Mouse (Mus musculus) kidney, adult 18-20 months (tissue): ENCODE results near the gene Ubl3.

Source experiments
- DNase-seq: peaks from one replicate; pipeline ENCODE4 v3.0.0; 2021

Gene Ubl3

GRCm38 (mm10) chr5:148468626-148469441 is 83.8 kb downstream of the Ubl3 start:
- DNase-seq: no peak

DNA sequence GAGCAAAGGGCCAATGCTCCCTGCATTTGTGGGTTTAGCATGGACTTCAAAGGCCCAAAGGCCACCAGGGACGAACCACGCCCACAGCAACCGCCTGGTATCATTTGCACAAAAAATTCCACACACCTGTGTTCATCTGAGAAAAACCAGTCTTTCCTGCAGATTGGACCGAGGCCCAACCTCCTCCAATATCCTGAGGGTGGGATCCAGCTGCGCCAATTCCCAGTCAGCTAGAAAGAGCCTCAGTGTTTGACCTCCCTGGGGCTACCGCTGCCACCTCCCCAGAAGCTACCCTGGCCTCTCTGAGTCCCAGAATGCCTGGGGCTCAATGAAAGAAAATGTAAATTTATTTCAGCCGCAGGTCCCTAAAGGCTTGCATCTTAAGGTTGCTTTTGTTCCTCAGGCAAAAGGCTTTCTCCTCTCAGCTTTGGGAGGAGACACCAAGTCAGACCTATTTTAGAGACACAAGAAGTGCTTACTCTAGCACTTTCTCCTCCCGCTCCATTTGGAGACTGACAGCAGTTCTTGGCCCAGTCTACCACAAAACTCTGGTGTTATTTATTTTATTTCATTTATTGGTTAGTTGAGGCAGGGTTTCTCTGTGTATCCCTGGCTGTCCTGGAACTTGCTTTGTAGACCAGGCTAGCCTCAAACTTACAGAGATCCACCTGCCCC is 85.5 kb downstream of the Ubl3 start:
- DNase-seq: no peak

DNA sequence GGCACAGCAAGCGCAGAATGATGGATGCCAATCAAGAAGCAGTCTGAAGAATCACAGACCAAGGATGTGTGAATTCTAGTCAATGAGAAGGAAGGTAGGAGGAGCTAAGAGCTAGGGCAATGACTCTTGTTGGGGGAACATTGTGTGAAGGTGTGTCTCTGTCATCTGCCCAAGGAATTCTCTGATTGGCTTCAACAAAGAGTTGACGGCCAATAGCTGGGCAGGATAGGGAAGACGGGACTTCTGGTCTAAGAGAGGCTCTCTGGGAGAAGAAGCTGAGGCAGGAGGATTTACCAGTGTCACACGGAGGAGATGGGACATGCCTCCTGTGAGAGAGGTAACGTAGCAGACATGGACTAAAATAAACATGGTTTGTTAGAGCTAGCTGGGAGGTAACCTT is 86.5 kb downstream of the Ubl3 start:
- no peak for DNase-seq

DNA sequence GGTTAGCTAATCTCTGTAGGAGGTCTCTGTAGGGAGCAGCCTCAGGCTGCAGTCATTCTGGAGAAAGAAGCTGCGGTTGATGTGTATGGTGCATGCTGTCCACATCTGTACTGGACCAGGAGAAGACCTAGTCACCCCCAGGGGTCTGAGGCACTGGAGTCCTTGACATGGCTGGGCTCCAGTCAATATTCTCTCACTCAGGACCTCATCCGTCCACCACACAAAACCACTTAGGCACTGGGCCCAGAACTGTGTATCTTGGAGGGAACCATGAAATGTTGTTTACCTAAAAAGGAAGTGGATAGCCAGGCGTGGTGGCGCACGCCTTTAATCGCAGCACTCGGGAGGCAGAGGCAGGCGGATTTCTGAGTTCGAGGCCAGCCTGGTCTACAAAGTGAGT is 87.5 kb downstream of the Ubl3 start:
- peak; percentile 5 for DNase-seq

- DNase-seq: no peak
Measured at GRCm38 (mm10) chr5:148464489-148464888, 88.1 kb downstream of the Ubl3 start.

DNA sequence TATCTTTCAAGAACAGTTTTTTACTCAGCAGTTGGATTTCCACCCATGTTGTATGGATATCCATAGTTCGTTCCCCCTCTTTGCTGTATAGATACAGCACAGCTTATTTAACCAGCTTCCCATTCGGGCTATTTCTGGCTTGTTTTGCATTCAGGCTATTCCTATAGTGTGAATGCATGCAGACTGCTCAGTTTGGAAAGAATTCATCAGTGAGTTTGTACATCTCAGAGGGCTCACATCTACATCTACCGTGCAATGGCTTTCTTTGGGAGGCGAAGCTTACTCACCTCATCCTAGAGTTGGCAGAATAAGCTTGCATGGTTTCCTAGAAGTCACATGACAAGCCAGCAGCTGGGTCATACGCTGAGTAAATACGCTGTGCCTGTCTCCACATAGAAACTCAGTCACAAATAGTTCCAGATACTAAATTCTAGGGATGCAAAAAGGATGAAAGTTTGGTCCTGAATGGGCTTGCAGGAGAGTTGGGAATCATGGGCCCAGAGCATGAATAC is 88.8 kb downstream of the Ubl3 start:
- no peak for DNase-seq
